Mouse (Mus musculus): ENCODE results near the gene Lck.
A peak's percentile ranks its signal among the peaks of the same experiment; 100 is the strongest.

Gene Lck

GRCm38 (mm10) chr4:129584884-129585608, 11.6 kb upstream of the Lck start:
- peak; percentile 88 for DNase-seq (ENCODE audit: low read depth)

GRCm38 (mm10) chr4:129584370-129584769, 10.9 kb upstream of the Lck start:
- peak; percentile 23 for DNase-seq (ENCODE audit: low read depth)

GRCm38 (mm10) chr4:129582251-129582650, 8.8 kb upstream of the Lck start:
- DNase-seq (ENCODE audit: low read depth): peak; percentile 47

GRCm38 (mm10) chr4:129580347-129580746, 6.9 kb upstream of the Lck start:
- peak; percentile 23 for DNase-seq (ENCODE audit: low read depth)

GRCm38 (mm10) chr4:129578466-129578865, 5.0 kb upstream of the Lck start, which contains the start of gene Fam167b:
Gene Fam167b, minus strand, starts transcription at chr4:129578549.
- no peak for DNase-seq (ENCODE audit: low read depth)

GRCm38 (mm10) chr4:129577688-129578087, 4.2 kb upstream of the Lck start:
- DNase-seq (ENCODE audit: low read depth): no peak

- DNase-seq (ENCODE audit: low read depth): peak; percentile 61
These were observed 3.5 kb upstream of the Lck start for GRCm38 (mm10) chr4:129576863-129577491.

GRCm38 (mm10) chr4:129575171-129575844, 1.9 kb upstream of the Lck start:
- DNase-seq (ENCODE audit: low read depth): peak; percentile 80

- DNase-seq (ENCODE audit: low read depth): no peak
These were observed 409 bp downstream of the Lck start for GRCm38 (mm10) chr4:129573093-129573370.

- DNase-seq (ENCODE audit: low read depth): no peak
These were observed 977 bp downstream of the Lck start for GRCm38 (mm10) chr4:129572236-129573092.

- DNase-seq (ENCODE audit: low read depth): no peak
These were observed 1.8 kb downstream of the Lck start for GRCm38 (mm10) chr4:129571551-129572084.

GRCm38 (mm10) chr4:129570028-129570427, 3.4 kb downstream of the Lck start:
- no peak for DNase-seq (ENCODE audit: low read depth)

GRCm38 (mm10) chr4:129568366-129568765, 5.1 kb downstream of the Lck start:
- no peak for DNase-seq (ENCODE audit: low read depth)

GRCm38 (mm10) chr4:129565139-129565538, 8.3 kb downstream of the Lck start:
- DNase-seq (ENCODE audit: low read depth): no peak

- DNase-seq (ENCODE audit: low read depth): no peak
These were observed 9.7 kb downstream of the Lck start for GRCm38 (mm10) chr4:129563718-129564117.

- no peak for DNase-seq (ENCODE audit: low read depth)
These were observed 12.3 kb downstream of the Lck start for GRCm38 (mm10) chr4:129561184-129561583.

GRCm38 (mm10) chr4:129558321-129558955, 15.0 kb downstream of the Lck start:
- no peak for DNase-seq (ENCODE audit: low read depth)

- no peak for DNase-seq (ENCODE audit: low read depth)
These were observed 16.1 kb downstream of the Lck start for GRCm38 (mm10) chr4:129557256-129557808.

- DNase-seq (ENCODE audit: low read depth): peak; percentile 93
These were observed 16.8 kb downstream of the Lck start for GRCm38 (mm10) chr4:129556532-129557223.

GRCm38 (mm10) chr4:129555862-129556531, 17.4 kb downstream of the Lck start:
- no peak for DNase-seq (ENCODE audit: low read depth)
